Mouse (Mus musculus): ENCODE measurements at regions not wholly inside any gene's neighbourhood (a gene's known extent, or its start where the extent isn't known, plus 50 kb on each side); places are given as distances from the start of the nearest gene placed in this dataset.

DNA sequence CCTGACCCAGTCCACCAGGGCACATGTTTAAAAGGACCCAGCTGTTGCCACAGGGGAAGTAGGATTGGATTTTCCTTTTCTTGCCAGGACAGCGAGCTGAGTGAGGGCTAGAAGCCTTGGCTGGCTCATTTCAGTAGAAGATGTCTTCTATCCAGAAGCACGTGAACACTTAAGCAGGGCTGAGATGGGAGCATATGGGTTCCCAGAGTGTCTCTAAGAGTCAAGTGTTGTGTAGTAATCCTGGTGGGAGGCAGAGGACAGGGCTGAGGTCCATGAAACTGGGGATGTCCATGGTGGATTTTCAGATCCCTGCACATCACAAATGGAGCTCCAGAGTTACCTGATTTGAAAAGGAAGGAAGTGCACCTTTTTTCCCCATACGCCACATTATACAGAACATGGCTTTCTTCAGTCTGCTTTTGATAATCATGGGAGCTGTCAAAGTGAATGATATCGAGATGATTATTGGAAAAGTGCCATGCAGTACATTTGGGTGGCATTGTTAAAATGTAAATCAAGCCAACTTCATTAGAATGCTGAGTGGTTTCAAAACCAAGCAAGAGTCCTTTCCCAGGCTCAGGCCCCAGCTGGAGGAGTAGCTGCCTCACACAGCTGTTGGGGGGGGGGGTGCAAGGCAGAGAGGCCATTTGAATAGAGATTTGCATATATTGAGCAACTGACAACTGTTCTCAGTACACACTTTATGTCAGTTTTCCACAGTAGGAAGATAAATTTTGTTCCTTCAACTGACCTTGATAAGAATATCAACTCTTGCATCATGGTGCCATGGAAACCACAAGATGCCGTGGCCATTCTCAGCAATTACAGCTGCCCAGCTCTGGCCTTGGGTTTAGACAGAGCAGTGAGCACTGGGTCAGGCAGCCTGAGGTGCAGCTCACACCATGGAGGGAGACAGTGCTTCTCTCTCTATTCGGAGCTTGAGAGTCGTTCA lies 81.7 kb downstream of the Slc35b3 start:
- no peak overlapping the region for H3K27ac ChIP-seq
- no peak overlapping the region for H3K9ac ChIP-seq
- 84% methylated on average over 7 of the region's 7 CpGs for WGBS
- H3K9me3 ChIP-seq = no peaks in the 10 kb centered on the region
- no peaks in the 10 kb centered on the region for H3K4me1 ChIP-seq
- no peak overlapping the region for H3K4me3 ChIP-seq
- H3K36me3 ChIP-seq = no peaks in the 10 kb centered on the region
- no peaks in the 10 kb centered on the region for H3K27me3 ChIP-seq
- ATAC-seq (ENCODE audit: insufficient number of reproducible peaks, insufficient read depth, low FRiP score, low TSS enrichment, low read depth) = no peak
- no peak overlapping the region for H3K4me2 ChIP-seq

DNA sequence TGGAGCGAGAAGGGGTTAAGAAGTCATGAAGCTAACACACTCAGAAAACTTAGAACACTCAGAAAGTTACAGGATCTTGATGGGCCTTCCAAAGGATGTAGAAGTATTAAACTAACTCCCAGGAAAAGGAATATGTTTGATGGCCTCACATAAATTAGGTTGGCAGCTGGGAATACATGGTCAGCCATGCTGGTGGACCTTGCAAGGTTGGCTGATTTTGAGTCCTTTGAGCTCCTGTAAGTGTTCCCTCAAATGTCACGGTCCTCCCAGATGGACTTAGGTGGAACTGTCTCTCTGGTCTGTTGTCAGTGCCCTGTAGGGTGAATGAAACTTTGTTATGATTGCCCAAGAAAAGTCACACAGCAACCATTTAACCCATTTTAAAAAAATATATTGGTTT lies 84.8 kb downstream of the Slc35b3 start:
- ATAC-seq (ENCODE audit: insufficient number of reproducible peaks, insufficient read depth, low FRiP score, low TSS enrichment, low read depth) = no peak
- Histone ChIP-seq H3K27me3 (no peaks in the 10 kb centered on the region), H3K4me3 (no peak overlapping the region), H3K4me2 (no peak overlapping the region), H3K9me3 (no peaks in the 10 kb centered on the region), H3K27ac (no peak overlapping the region), H3K4me1 (no peaks in the 10 kb centered on the region), H3K9ac (no peak overlapping the region), H3K36me3 (no peaks in the 10 kb centered on the region)
- 90% methylated on average over 2 of the region's 2 CpGs for WGBS

DNA sequence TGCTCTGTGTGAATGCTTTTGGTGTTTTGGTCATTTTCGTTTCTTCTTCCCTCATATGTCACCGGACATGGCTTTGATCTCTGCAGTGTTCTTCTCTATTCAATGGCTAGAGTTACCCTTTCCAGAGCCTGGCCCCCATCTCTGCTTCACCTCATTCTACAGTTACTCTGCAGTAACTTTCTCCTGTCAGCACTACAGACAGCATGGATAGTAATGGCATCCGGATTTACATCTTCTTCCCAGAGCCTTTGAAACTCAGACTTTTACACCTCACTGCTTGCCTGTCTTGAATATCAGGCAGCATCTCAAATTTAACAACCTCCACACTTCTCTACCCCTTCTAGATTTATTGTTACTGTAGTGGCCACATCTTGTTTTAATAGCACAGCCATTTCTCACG lies 96.7 kb downstream of the Slc35b3 start:
- WGBS = 66% methylated on average over 4 of the region's 4 CpGs
- no peaks in the 10 kb centered on the region for H3K27me3 ChIP-seq
- no peaks in the 10 kb centered on the region for H3K9me3 ChIP-seq
- H3K4me1 ChIP-seq = no peaks in the 10 kb centered on the region
- H3K4me3 ChIP-seq = no peak overlapping the region
- no peak overlapping the region for H3K9ac ChIP-seq
- H3K36me3 ChIP-seq = no peaks in the 10 kb centered on the region
- H3K4me2 ChIP-seq = no peak overlapping the region
- ATAC-seq (ENCODE audit: insufficient number of reproducible peaks, insufficient read depth, low FRiP score, low TSS enrichment, low read depth) = no peak
- no peak overlapping the region for H3K27ac ChIP-seq

DNA sequence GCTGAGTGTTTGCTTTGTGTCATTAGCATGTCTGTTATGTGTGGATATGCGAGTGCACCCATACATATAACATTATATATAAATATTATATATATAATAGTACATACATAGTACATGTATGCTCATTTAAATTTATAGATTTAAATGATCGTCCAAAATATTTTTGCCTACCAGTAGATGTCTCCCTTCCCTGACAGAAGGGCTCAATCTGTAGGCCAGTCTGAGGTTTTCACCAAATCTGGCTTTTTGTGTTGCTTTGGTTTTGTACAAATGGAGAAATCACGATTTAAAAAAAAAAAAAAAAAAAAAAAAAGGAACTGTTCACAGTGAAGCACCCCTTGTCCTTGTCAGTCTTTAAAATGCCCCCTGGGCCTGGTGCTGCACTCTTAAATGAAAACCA lies 104.9 kb downstream of the Slc35b3 start:
- no peak for ATAC-seq (ENCODE audit: insufficient number of reproducible peaks, insufficient read depth, low FRiP score, low TSS enrichment, low read depth)
- no peak overlapping the region for H3K4me2 ChIP-seq
- WGBS = 46% methylated on average over 3 of the region's 3 CpGs
- H3K27ac ChIP-seq = no peak overlapping the region
- H3K27me3 ChIP-seq = no peaks in the 10 kb centered on the region
- H3K4me3 ChIP-seq = no peak overlapping the region
- H3K9ac ChIP-seq = no peak overlapping the region
- no peaks in the 10 kb centered on the region for H3K9me3 ChIP-seq
- H3K4me1 ChIP-seq = no peaks in the 10 kb centered on the region
- H3K36me3 ChIP-seq = no peaks in the 10 kb centered on the region

DNA sequence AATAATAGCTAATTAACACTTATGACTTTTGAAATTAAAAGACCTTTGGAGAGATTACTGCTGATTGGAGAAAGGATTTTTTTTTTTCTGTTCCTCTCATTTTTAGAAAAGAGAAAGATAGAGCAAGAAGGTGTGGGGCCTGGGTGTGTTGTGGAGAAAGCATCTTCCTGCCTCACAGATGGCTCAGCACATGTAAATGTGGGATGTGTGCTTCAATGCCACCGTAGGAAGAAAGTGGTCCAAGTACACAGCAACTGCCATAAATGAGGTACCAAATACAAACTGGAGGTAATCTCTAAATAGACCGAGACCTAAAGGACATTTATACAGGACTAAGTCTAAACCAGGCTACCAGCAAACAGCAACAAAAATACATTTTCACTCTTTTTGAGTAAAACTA lies 105.7 kb downstream of the Slc35b3 start:
- WGBS = 91% methylated on average over 2 of the region's 2 CpGs
- no peaks in the 10 kb centered on the region for H3K36me3 ChIP-seq
- H3K4me1 ChIP-seq = no peaks in the 10 kb centered on the region
- no peaks in the 10 kb centered on the region for H3K9me3 ChIP-seq
- no peak for ATAC-seq (ENCODE audit: insufficient number of reproducible peaks, insufficient read depth, low FRiP score, low TSS enrichment, low read depth)
- H3K4me3 ChIP-seq = no peak overlapping the region
- H3K9ac ChIP-seq = no peak overlapping the region
- H3K27me3 ChIP-seq = no peaks in the 10 kb centered on the region
- no peak overlapping the region for H3K27ac ChIP-seq
- H3K4me2 ChIP-seq = no peak overlapping the region

DNA sequence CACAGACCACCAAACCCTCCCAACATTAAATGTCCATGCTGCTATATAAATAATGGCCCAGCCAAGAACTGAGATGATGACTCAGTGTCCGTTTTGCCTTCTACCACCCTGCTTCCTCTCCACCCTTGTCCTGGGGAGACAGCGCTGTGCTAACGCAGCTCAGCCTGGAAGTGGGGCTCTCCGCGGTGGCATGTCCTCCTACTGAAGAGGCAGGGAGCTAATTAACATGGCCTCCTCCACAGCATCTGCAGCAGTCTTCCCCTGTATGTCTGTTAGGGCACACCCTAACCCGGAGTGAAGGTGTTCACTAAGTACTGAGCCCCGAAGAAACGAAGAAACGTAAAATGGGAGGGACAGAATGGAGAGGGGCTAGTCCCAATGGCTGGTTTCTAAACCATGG lies 107.8 kb downstream of the Slc35b3 start:
- Histone ChIP-seq H3K27me3 (no peaks in the 10 kb centered on the region), H3K36me3 (no peaks in the 10 kb centered on the region), H3K4me1 (no peaks in the 10 kb centered on the region), H3K9me3 (no peaks in the 10 kb centered on the region), H3K4me3 (no peak overlapping the region), H3K9ac (no peak overlapping the region), H3K4me2 (no peak overlapping the region), H3K27ac (no peak overlapping the region)
- WGBS = 54% methylated on average over 9 of the region's 9 CpGs
- ATAC-seq (ENCODE audit: insufficient number of reproducible peaks, insufficient read depth, low FRiP score, low TSS enrichment, low read depth) = no peak

DNA sequence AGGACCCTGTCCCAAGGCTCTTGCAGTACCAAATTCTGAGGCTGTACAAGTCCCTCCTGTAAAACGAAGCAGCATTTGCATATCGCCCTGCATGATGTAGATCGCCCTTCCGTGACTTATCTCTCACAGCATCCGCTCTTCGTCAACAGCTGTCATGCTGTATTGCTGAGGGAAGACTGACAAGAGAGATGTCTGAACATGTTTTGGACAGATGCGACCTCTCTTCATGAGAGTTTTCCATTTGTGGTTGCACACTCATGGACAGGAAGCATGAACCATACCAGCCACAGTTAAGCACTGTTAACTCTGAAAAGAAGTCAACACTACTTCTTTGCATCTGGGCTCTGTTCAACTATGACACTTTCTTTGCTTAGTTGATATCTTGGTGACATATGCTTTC lies 108.9 kb downstream of the Slc35b3 start:
- WGBS = 75% methylated on average over 7 of the region's 7 CpGs
- Histone ChIP-seq H3K9ac (no peak overlapping the region), H3K4me2 (no peak overlapping the region), H3K27ac (no peak overlapping the region), H3K4me3 (no peak overlapping the region), H3K27me3 (no peaks in the 10 kb centered on the region), H3K36me3 (no peaks in the 10 kb centered on the region), H3K4me1 (no peaks in the 10 kb centered on the region), H3K9me3 (no peaks in the 10 kb centered on the region)
- no peak for ATAC-seq (ENCODE audit: insufficient number of reproducible peaks, insufficient read depth, low FRiP score, low TSS enrichment, low read depth)

DNA sequence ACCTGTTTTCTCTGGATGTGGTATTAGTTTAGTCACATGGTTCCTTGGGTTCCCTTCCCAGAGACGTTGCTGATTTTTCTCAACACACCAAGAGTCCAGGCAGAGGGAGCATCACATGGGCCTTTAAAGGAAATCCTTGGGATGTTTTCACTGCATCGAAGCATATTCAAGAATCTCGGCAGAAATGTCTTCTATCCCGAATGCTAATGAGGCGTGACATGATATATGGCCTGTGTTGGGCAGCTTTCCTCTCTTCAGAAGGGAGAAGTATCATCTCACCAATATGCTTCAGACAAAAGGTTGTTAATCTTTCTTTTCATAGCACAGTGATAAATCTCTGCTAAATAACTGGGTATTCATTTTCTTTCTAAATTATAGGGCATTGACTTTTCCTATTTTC lies 122.4 kb downstream of the Slc35b3 start:
- ATAC-seq (ENCODE audit: insufficient number of reproducible peaks, insufficient read depth, low FRiP score, low TSS enrichment, low read depth) = no peak
- Histone ChIP-seq H3K4me3 (no peak overlapping the region), H3K4me1 (no peaks in the 10 kb centered on the region), H3K36me3 (no peaks in the 10 kb centered on the region), H3K4me2 (no peak overlapping the region), H3K9me3 (no peaks in the 10 kb centered on the region), H3K27me3 (no peaks in the 10 kb centered on the region), H3K9ac (no peak overlapping the region), H3K27ac (no peak overlapping the region)
- 66% methylated on average over 5 of the region's 5 CpGs for WGBS

DNA sequence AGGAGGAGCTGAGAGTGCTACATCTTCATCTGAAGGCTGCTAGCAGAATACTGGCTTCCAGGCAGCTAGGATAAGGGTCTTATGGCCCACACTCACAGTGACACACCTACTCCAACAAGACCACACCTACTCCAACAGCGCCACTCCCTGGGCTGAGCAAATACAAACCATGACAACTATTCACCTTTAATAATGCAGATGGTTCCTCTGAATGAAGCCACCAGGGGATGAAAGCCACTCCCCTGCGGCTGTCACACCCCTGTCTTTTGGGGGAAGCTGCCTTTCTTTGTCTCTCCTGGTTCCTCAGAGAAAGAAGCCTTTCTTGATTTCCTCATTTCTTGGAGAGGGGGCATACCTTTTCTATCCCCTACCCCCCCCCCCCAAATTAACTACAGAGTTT lies 135.0 kb downstream of the Slc35b3 start:
- Histone ChIP-seq H3K27ac (no peak overlapping the region), H3K9ac (no peak overlapping the region)

DNA sequence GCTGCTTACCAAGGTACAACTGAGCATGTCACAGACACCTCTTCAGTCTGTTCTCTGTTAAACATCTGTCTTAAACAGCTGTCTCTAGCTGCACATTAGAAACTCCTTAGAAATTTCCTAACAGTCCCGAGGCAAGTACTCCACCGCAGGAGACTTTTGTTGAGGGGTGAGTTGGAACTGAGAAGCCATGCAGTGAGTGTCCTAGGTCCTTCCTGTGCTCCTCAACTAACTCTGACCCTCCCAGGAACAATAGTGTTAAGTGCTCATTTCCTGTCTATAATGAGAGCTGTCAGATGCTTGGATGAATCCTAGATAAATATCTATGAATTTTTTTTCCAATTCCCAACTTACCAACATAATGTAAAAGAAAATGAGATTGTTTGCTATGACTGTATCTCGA lies 141.1 kb downstream of the Slc35b3 start:
- H3K9me3 ChIP-seq = no peaks in the 10 kb centered on the region
- ATAC-seq (ENCODE audit: insufficient number of reproducible peaks, insufficient read depth, low FRiP score, low TSS enrichment, low read depth) = no peak
- H3K27me3 ChIP-seq = no peaks in the 10 kb centered on the region
- no peaks in the 10 kb centered on the region for H3K36me3 ChIP-seq
- WGBS = 73% methylated on average over 3 of the region's 3 CpGs
- H3K27ac ChIP-seq = no peak overlapping the region
- H3K4me2 ChIP-seq = no peak overlapping the region
- H3K4me1 ChIP-seq = no peaks in the 10 kb centered on the region
- no peak overlapping the region for H3K9ac ChIP-seq
- H3K4me3 ChIP-seq = no peak overlapping the region

More for the DNA sequence above, 135.0 kb downstream of the Slc35b3 start:
- no peaks in the 10 kb centered on the region for H3K27me3 ChIP-seq
- H3K4me1 ChIP-seq = no peaks in the 10 kb centered on the region
- no peak overlapping the region for H3K4me2 ChIP-seq
- H3K36me3 ChIP-seq = no peaks in the 10 kb centered on the region
- WGBS = 22% methylated on average over 2 of the region's 2 CpGs
- H3K4me3 ChIP-seq = no peak overlapping the region
- no peaks in the 10 kb centered on the region for H3K9me3 ChIP-seq
- ATAC-seq (ENCODE audit: insufficient number of reproducible peaks, insufficient read depth, low FRiP score, low TSS enrichment, low read depth) = no peak

DNA sequence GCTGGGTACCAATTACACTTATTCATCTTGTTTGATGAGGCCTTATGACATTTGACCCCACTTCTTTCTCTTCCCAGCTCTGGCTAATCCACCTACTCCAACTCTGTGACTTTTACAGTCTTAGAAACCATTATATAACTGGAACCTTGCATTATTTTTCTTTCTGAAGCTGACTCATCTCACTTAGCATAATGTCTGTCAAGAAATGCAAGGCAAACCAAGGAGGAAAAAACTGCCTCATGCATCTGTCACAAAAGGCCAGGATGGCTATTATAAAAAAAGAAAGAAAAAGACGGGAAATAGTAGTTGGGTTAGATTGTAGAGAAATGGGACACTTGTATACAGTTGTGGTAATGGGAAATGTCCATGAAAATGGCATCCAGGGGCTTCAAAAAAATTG lies 141.9 kb downstream of the Slc35b3 start:
- no peaks in the 10 kb centered on the region for H3K9me3 ChIP-seq
- H3K4me2 ChIP-seq = no peak overlapping the region
- no peak overlapping the region for H3K27ac ChIP-seq
- no peaks in the 10 kb centered on the region for H3K27me3 ChIP-seq
- no peaks in the 10 kb centered on the region for H3K36me3 ChIP-seq
- H3K9ac ChIP-seq = no peak overlapping the region
- no peak overlapping the region for H3K4me3 ChIP-seq
- ATAC-seq (ENCODE audit: insufficient number of reproducible peaks, insufficient read depth, low FRiP score, low TSS enrichment, low read depth) = no peak
- H3K4me1 ChIP-seq = no peaks in the 10 kb centered on the region
- 92% methylated on average over 1 of the region's 1 CpGs for WGBS

DNA sequence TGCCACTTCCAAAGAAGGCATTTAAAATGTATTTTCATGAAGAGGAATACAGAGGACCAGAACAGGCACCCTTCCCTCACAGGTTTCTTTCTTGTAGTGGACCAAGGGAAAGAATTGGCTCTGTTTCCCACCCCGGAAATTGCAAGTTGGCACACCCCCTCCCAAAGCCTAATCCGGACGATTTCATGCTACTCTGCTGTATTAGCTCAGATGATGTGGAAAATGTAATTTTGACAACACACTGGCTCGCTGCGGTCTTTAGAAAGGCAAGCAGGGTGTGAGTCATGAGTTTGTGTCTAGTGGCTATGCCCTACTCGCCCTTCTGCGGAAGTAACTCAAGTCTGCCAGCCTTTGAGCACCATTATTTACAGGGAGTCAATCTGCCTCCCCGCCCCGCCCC lies 144.4 kb downstream of the Slc35b3 start:
- Histone ChIP-seq H3K4me1 (no peaks in the 10 kb centered on the region), H3K9ac (no peak overlapping the region), H3K27me3 (no peaks in the 10 kb centered on the region), H3K27ac (no peak overlapping the region), H3K9me3 (no peaks in the 10 kb centered on the region), H3K4me2 (no peak overlapping the region), H3K4me3 (no peak overlapping the region), H3K36me3 (no peaks in the 10 kb centered on the region)
- ATAC-seq (ENCODE audit: insufficient number of reproducible peaks, insufficient read depth, low FRiP score, low TSS enrichment, low read depth) = no peak
- 63% methylated on average over 9 of the region's 9 CpGs for WGBS

All from embryonic facial prominence, embryonic 13.5 days (tissue).